Mouse (Mus musculus) erythroblast, embryonic 14.5 days (primary cell): ENCODE measurements around the gene Abhd5.

Source experiments
- GATA1 ChIP-seq: IDR thresholded peaks from 2 replicates; pipeline ENCODE4 v1.6.1; 2012; ENCODE audit warnings: low read length, inconsistent platforms, mixed read lengths
- TAL1 ChIP-seq: IDR thresholded peaks from 3 replicates; pipeline ENCODE4 v1.6.1; 2012; ENCODE audit warnings: low read length, inconsistent platforms, mixed read lengths

DNA sequence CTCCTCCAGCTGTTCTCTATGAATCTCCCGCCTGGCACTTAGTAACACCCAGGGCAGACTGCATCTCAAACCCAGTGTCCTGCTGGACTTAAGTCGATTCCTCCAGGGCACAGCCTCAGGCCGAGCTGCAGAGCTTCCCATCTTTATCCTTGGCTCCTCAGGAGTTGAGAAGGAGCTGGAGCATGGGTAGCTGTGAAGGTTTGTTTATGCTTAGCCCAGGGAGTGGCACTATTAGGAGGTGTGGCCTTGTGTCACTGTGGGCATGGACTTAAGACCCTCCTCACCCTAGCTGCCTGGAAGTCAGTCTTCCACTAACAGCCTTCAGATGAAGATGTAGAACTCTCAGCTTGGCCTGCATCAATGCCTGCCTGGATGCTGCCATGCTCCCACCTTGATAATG lies 29.1 kb upstream of the Abhd5 start:
- TF ChIP-seq TAL1, result no peak
- no peak for TF ChIP-seq GATA1
